Mouse (Mus musculus): ENCODE measurements at regions not wholly inside any gene's neighbourhood (a gene's known extent, or its start where the extent isn't known, plus 50 kb on each side); places are given as distances from the start of the nearest gene placed in this dataset.

- DNase-seq: no peak
Measured at GRCm38 (mm10) chr3:52575237-52575798, 307.2 kb downstream of the Foxo1 start.

GRCm38 (mm10) chr3:52574341-52574740 lies 306.2 kb downstream of the Foxo1 start:
- DNase-seq: no peak

GRCm38 (mm10) chr3:52573806-52574205 lies 305.7 kb downstream of the Foxo1 start:
- DNase-seq: no peak

DNA sequence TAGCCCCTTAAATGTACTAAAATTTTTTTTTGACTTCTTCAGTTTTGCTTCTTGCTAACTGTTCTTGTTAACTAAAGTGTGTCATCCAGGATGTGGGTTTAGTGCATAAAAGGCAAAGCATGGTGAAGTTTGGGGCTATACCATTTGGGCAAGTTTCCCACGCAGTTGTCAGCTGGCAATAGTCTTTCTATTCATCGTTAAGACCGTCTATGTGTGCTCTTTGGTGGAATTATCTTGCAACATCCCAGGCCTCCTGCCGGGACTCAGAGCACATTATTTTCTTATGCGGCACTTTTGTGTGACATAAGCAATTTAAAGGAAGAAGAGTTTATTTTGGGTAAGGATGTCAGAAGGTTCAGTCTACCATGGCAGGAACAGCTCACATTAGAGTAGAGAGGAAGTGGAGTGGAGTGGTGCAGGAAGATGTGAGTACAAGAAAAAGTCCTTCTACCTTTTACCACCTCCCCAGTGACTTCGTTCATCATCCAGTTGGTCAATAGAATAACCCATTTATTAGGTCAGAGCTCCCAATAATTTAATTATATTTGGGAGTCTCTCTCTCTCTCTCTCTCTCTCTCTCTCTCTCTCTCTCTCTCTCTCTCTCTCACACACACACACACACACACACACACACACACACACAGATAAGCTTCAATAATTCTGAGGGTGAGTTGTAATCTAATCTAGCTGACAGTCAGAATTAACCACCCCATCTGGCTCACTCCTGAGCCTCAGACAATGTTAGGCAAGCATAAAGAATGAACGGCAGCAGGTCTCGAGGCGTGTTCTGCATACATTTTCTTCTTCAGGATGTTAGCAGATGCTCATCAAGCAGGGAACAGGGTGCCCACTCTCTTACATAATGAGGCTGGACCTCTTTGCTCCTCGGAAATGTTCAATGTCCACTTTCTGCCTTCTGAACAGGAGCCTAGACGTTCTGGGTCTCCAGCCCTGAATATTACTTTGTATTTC lies 304.7 kb downstream of the Foxo1 start:
- no peak for DNase-seq

DNA sequence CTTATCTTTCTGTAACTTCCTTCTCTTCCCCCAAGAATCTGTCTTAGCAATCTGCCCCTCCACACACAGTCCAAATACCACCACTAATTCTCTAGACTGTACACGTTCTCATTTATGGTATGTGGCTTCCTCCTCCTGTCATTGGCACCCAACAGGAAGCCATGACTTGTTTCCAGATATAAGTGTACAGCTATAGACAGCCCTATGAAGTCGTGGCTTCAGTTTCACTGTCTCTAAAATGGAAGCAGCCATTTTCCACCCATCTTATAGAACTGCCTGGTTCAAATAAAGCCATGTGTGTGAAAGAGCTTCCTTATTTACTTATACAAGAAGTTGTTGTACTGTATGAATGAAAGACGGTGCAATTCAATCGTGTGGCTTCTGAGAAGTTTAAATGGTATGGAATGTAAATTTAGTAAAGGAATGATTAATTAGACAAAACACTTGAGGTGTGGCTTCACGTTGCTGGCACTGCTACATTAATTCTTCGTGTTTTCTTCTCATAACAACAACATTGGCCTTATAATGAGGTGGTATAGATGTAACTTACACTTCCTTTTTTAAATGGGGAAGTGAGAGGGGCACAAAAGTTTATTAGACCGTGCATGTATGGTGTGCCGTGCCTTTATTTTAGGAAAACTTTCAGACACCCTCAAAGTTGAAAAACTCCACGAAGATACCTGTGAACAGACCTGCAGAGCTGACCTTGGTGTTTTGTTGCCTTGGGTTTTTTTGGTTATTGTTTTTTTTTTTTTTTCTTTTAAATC lies 299.7 kb downstream of the Foxo1 start:
- DNase-seq: no peak

GRCm38 (mm10) chr3:52563595-52563994 lies 295.5 kb downstream of the Foxo1 start:
- no peak for DNase-seq

GRCm38 (mm10) chr3:52562816-52563215 lies 294.7 kb downstream of the Foxo1 start:
- DNase-seq: no peak

DNA sequence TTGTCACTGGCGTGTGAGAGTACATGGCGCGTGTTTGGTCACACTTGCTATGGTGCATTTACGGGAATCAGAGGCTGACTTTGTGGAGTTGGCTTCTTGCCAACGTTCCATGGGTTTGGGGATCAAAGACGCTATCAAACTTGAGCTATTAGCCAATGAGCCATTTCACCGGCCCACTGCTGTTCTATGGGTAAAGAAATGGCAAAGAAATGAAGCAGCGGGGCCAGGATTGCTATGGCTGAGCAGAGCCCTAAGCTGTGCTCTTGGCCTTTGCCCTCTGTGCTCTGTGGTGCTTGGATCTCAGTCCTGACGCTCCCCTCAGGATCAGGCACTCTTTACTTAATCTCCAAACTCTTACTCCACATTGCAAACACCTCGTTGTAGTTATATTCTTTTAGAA lies 291.3 kb downstream of the Foxo1 start:
- DNase-seq: no peak

DNA sequence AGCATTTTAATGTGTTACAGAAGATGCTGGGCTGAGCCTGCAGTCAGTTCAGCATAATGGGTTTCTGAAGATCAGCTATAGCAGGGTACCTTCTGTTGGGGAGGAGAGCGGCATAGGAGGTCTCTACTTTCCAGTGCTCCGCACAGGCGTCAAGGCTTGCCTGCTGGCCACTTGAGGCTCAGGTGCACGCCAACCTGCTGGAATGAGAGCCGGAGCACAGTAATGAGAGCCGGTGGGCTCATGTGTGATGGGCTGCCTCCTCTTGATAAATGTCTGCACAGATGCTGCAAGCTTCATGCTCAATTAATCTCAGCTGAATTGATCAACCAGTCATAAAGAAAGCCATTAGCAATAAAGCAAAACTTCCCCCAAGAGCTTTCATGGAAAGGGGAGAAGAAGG lies 290.6 kb downstream of the Foxo1 start:
- DNase-seq: no peak

- DNase-seq: no peak
Measured at GRCm38 (mm10) chr3:52557296-52557695, 289.2 kb downstream of the Foxo1 start.

- DNase-seq: no peak
Measured at GRCm38 (mm10) chr3:52555038-52555437, 286.9 kb downstream of the Foxo1 start.

GRCm38 (mm10) chr3:52554490-52554889 lies 286.4 kb downstream of the Foxo1 start:
- no peak for DNase-seq

GRCm38 (mm10) chr3:52548201-52548893 lies 280.2 kb downstream of the Foxo1 start:
- no peak for DNase-seq

GRCm38 (mm10) chr3:52546035-52546434 lies 277.9 kb downstream of the Foxo1 start:
- no peak for DNase-seq

DNA sequence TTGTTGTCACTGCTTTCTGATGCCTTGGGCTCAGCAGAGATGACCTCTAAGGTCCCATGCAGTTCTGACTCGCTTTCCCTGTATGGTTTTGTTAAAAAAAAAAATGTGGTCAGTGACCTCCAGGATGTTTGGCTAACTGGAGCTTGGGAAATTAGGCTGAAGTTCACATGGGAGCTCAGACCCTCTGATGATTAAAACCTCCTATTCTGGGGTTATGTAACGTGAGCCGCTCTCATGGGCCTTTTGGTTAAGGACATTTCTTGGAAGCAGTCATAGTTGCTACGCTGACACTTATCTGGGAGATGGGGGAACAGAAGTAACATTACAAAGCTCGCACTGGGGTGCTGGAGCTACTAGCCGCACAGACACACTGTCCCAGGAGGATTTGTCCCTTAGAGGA lies 274.9 kb downstream of the Foxo1 start:
- DNase-seq: no peak

GRCm38 (mm10) chr3:52540862-52541380 lies 272.8 kb downstream of the Foxo1 start:
- DNase-seq: no peak

- DNase-seq: no peak
Measured at GRCm38 (mm10) chr3:52539813-52540378, 271.8 kb downstream of the Foxo1 start.

- no peak for DNase-seq
Measured at GRCm38 (mm10) chr3:52538306-52538705, 270.2 kb downstream of the Foxo1 start.

GRCm38 (mm10) chr3:52537362-52537911 lies 269.3 kb downstream of the Foxo1 start:
- no peak for DNase-seq

- no peak for DNase-seq
Measured at GRCm38 (mm10) chr3:52535411-52536021, 267.4 kb downstream of the Foxo1 start.

DNA sequence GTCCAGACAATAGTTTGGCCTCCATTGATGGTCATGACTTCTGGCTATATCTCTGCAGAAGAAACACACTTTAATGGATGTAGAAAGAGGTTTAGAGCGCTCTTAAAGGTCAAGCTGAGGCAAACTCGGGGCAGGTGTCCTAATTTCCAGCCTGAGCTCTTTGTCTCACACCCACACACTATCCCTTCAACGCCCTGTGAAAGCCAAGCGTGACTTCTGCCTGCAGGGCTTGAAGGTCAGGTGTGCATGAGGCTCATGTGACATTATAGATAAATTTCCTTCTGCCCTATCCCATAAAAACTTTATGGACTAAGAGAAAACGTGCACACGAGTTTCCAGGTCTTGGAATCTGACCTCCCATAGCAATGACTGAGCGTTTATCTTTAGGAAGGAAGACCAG lies 266.0 kb downstream of the Foxo1 start:
- DNase-seq: no peak
